Mouse (Mus musculus) sigmoid colon, adult 10 weeks (tissue): ENCODE measurements around the gene Txndc9. TPM values are rescaled to one million over a fixed set of nuclear protein-coding genes. Genes with fewer than 3 reads are reported as not detected.

Source experiments
- polyA plus RNA-seq: library from polyadenylated mRNA; stranded (reverse); fragments of 350-450 nt; fragmentation: Illumina TruSeq; extraction: RNeasy Lipid Tissue Mini Kit (QIAGEN cat#74804); gene quantifications from one replicate; pipeline ENCODE4 v1.2.3, GENCODE M21; 2014; ENCODE audit warnings: low read depth, low replicate concordance

Txndc9 gene
- 167 TPM for polyA plus RNA-seq

GRCm38 (mm10) chr1:37997867-37998266 lies at the start of gene Txndc9, which contains the start of gene Eif5b:
Gene Txndc9, minus strand, starts transcription at chr1:37997893.
Gene Eif5b, plus strand, starts transcription at chr1:37998010.

GRCm38 (mm10) chr1:37957659-37958058 lies 40.0 kb downstream of the Txndc9 start, which contains the start of gene Lyg1:
Gene Lyg1, minus strand, starts transcription at chr1:37957759.

Other genes starting within 250 kb of the Txndc9 start
- gene Tsga10, start 131.5 kb downstream of the Txndc9 start, polyA plus RNA-seq: 15.7 TPM
- 5.2 TPM for gene Lipt1, start 126.2 kb downstream of the Txndc9 start, polyA plus RNA-seq
- 129 TPM for gene Mitd1, start 107.5 kb downstream of the Txndc9 start, polyA plus RNA-seq
- gene Mrpl30, start 107.4 kb downstream of the Txndc9 start, polyA plus RNA-seq: 259 TPM
- not detected for gene Lyg2, start 81.4 kb downstream of the Txndc9 start, polyA plus RNA-seq
- not detected for gene Lyg1, start 40.1 kb downstream of the Txndc9 start, polyA plus RNA-seq
- gene Eif5b, start 117 bp upstream of the Txndc9 start, polyA plus RNA-seq: 90.6 TPM
- 28.9 TPM for gene Rev1, start 131.9 kb upstream of the Txndc9 start, polyA plus RNA-seq